Mouse (Mus musculus): ENCODE data around the gene 2410002F23Rik.

- no peak for TF ChIP-seq CTCF (IDR thresholded peaks at IDR 0.05; ENCODE audit: low read depth, low read length)
- no peak for TF ChIP-seq TAL1 (conservative IDR thresholded peaks at IDR 0.05; ENCODE audit: low read depth, low read length)
- TF ChIP-seq GATA1 (IDR thresholded peaks at IDR 0.05; ENCODE audit: borderline replicate concordance, low read length): no peak
- TF ChIP-seq GATA2 (IDR thresholded peaks at IDR 0.05; ENCODE audit: borderline replicate concordance, low read depth, low read length): no peak
- no peak for TF ChIP-seq POLR2AphosphoS5 (IDR thresholded peaks at IDR 0.05; ENCODE audit: insufficient replicate concordance, low read depth, low read length)
These were observed 6.6 kb upstream of the 2410002F23Rik start for GRCm38 (mm10) chr7:44239913-44240312.

All from G1E (cell line).